Mouse (Mus musculus) c-Kit-positive CD71-positive TER-119-negative erythroid progenitor cells, embryonic 14.5 days (primary cell): ENCODE data around the gene Lgi1.

Experiments used
- DNase-seq: peaks from one replicate; pipeline ENCODE4 v3.0.0-alpha.2; 2013; ENCODE audit warnings: low read depth

Gene Lgi1

GRCm38 (mm10) chr19:38264505-38265500, at the start of gene Lgi1:
TSS of gene Lgi1 (plus strand) at chr19:38264536.
- DNase-seq, result no peak

- no peak for DNase-seq
These were observed 46.6 kb upstream of the Lgi1 start for GRCm38 (mm10) chr19:38217696-38218095.

GRCm38 (mm10) chr19:38223356-38223904, 40.9 kb upstream of the Lgi1 start:
- no peak for DNase-seq

- DNase-seq, result peak; percentile 75
These were observed 40.2 kb upstream of the Lgi1 start, which contains the start of gene Fra10ac1 for GRCm38 (mm10) chr19:38223905-38224684. TSS of gene Fra10ac1 (minus strand) at chr19:38224156.

- no peak for DNase-seq
These were observed 39.7 kb upstream of the Lgi1 start for GRCm38 (mm10) chr19:38224685-38225060.

- DNase-seq, result no peak
These were observed 35.6 kb upstream of the Lgi1 start for GRCm38 (mm10) chr19:38228699-38229098.

GRCm38 (mm10) chr19:38232087-38232486, 32.2 kb upstream of the Lgi1 start:
- no peak for DNase-seq

GRCm38 (mm10) chr19:38232516-38232915, 31.8 kb upstream of the Lgi1 start:
- DNase-seq, result no peak

GRCm38 (mm10) chr19:38236526-38236925, 27.8 kb upstream of the Lgi1 start:
- no peak for DNase-seq

GRCm38 (mm10) chr19:38237834-38238212, 26.5 kb upstream of the Lgi1 start:
- DNase-seq, result no peak

- DNase-seq, result no peak
These were observed 26.0 kb upstream of the Lgi1 start for GRCm38 (mm10) chr19:38238213-38238951.

- no peak for DNase-seq
These were observed 22.0 kb upstream of the Lgi1 start for GRCm38 (mm10) chr19:38242314-38242852.

GRCm38 (mm10) chr19:38244748-38245147, 19.6 kb upstream of the Lgi1 start:
- no peak for DNase-seq

- DNase-seq, result no peak
These were observed 18.8 kb upstream of the Lgi1 start for GRCm38 (mm10) chr19:38245361-38246176.

- DNase-seq, result no peak
These were observed 18.1 kb upstream of the Lgi1 start for GRCm38 (mm10) chr19:38246177-38246622.

- no peak for DNase-seq
These were observed 14.7 kb upstream of the Lgi1 start for GRCm38 (mm10) chr19:38249627-38250026.

GRCm38 (mm10) chr19:38253796-38254195, 10.5 kb upstream of the Lgi1 start:
- DNase-seq, result peak; percentile 10

GRCm38 (mm10) chr19:38258651-38259065, 5.7 kb upstream of the Lgi1 start:
- DNase-seq, result no peak

- no peak for DNase-seq
These were observed 4.9 kb upstream of the Lgi1 start for GRCm38 (mm10) chr19:38259436-38259835.

GRCm38 (mm10) chr19:38260346-38260745, 4.0 kb upstream of the Lgi1 start:
- no peak for DNase-seq

- no peak for DNase-seq
These were observed 3.0 kb upstream of the Lgi1 start for GRCm38 (mm10) chr19:38261351-38261750.
